Comparison of ENCODE assay signal across 8 mouse cellular contexts in the genomic region with DNA sequence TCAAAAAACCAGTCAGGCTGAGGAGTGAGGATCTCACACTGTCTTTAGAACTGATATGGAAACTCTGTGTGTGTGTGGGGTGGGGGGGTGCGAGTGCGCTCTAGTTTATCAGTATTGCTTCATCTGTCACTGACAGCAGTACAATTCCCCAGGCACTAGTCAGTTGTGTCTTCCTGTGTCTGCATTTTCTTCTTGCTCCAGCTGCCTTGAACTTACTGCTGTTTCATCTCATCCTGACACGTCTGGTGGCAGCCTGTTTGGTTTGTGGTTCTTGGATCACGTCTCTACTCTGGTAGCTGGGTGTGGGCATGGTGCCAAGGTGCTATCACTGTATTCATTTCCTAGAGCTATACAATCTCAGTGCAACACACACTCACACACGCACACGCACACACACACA.
DNase-seq lines count a peak whose midpoint lies in the region; ATAC-seq and TF ChIP-seq lines count a peak whose summit lies in the region.

No protein-coding gene starts in this region.

- H3K9ac ChIP-seq in forebrain, embryonic 15.5 days (replicated peaks) = no peak overlapping the region
- H3K9ac ChIP-seq in forebrain, embryonic 11.5 days (ENCODE audit: low read length) = no peak overlapping the region
- no peak overlapping the region for H3K9ac ChIP-seq in hindbrain, postnatal 0 days (replicated peaks; ENCODE audit: low read length)
- no peak overlapping the region for H3K9ac ChIP-seq in lung, embryonic 15.5 days

- TF ChIP-seq CTCF in C2C12 (IDR thresholded peaks at IDR 0.05; ENCODE audit: control insufficient read depth, insufficient read depth, insufficient read length) = no peak
- no peak for TF ChIP-seq CTCF in hindbrain, postnatal 0 days (IDR thresholded peaks at IDR 0.05; ENCODE audit: low read depth)

- no peaks in the 10 kb centered on the region for H3K9me3 ChIP-seq in forebrain, embryonic 15.5 days
- no peaks in the 10 kb centered on the region for H3K9me3 ChIP-seq in forebrain, embryonic 11.5 days (ENCODE audit: control insufficient read depth, low read length)
- no peaks in the 10 kb centered on the region for H3K9me3 ChIP-seq in hindbrain, postnatal 0 days (ENCODE audit: low read length)
- no peaks in the 10 kb centered on the region for H3K9me3 ChIP-seq in lung, embryonic 15.5 days

- no peak overlapping the region for H3ac ChIP-seq in C2C12 (ENCODE audit: control insufficient read depth, insufficient read length, low read depth)

- H3K4me2 ChIP-seq in forebrain, embryonic 15.5 days (replicated peaks) = no peak overlapping the region
- H3K4me2 ChIP-seq in forebrain, embryonic 11.5 days (ENCODE audit: low read depth, low read length, severe bottlenecking) = no peak overlapping the region
- H3K4me2 ChIP-seq in hindbrain, postnatal 0 days (ENCODE audit: low read depth, low read length) = no peak overlapping the region
- H3K4me2 ChIP-seq in lung, embryonic 15.5 days = no peak overlapping the region

- no peaks in the 10 kb centered on the region for H3K36me3 ChIP-seq in forebrain, embryonic 15.5 days
- no peaks in the 10 kb centered on the region for H3K36me3 ChIP-seq in forebrain, embryonic 11.5 days (ENCODE audit: control insufficient read depth, insufficient read depth, low read length)
- no peaks in the 10 kb centered on the region for H3K36me3 ChIP-seq in C2C12 (ENCODE audit: control insufficient read depth, insufficient read depth)
- no peaks in the 10 kb centered on the region for H3K36me3 ChIP-seq in hindbrain, postnatal 0 days (ENCODE audit: insufficient read depth, low read length)
- H3K36me3 ChIP-seq in lung, embryonic 15.5 days = no peaks in the 10 kb centered on the region

- WGBS in forebrain, embryonic 15.5 days = 56% methylated on average over 6 of the region's 6 CpGs
- 86% methylated on average over 6 of the region's 6 CpGs for WGBS in forebrain, embryonic 11.5 days
- WGBS in hindbrain, postnatal 0 days = 51% methylated on average over 6 of the region's 6 CpGs
- WGBS in lung, embryonic 15.5 days = 24% methylated on average over 6 of the region's 6 CpGs

- no peak overlapping the region for H3K4me3 ChIP-seq in forebrain, embryonic 15.5 days
- H3K4me3 ChIP-seq in forebrain, embryonic 11.5 days (ENCODE audit: low read depth, low read length) = no peak overlapping the region
- no peak overlapping the region for H3K4me3 ChIP-seq in C2C12 (ENCODE audit: insufficient read depth, poor library complexity, severe bottlenecking)
- no peak overlapping the region for H3K4me3 ChIP-seq in hindbrain, postnatal 0 days (ENCODE audit: low read length)
- no peak overlapping the region for H3K4me3 ChIP-seq in lung, embryonic 15.5 days

- ATAC-seq in forebrain, embryonic 15.5 days (replicated peaks) = 0 out of 2 replicates have a peak, but pooled peaks have one; percentile 32
- ATAC-seq in forebrain, embryonic 11.5 days (replicated peaks; ENCODE audit: low FRiP score) = no peak
- no peak for ATAC-seq in hindbrain, postnatal 0 days
- peak; percentile 86 for ATAC-seq in lung, embryonic 15.5 days (ENCODE audit: borderline replicate concordance, extremely low read depth, low FRiP score, low TSS enrichment)

- H3K27me3 ChIP-seq in forebrain, embryonic 15.5 days = no peaks in the 10 kb centered on the region
- no peaks in the 10 kb centered on the region for H3K27me3 ChIP-seq in forebrain, embryonic 11.5 days (ENCODE audit: control insufficient read depth, insufficient read depth, low read length)
- H3K27me3 ChIP-seq in C2C12 (ENCODE audit: control insufficient read depth, insufficient read depth, insufficient read length) = no peaks in the 10 kb centered on the region
- no peaks in the 10 kb centered on the region for H3K27me3 ChIP-seq in hindbrain, postnatal 0 days (ENCODE audit: insufficient read depth, low read length)
- H3K27me3 ChIP-seq in lung, embryonic 15.5 days = peaks cover 5% of the 10 kb centered on the region; the same call in 1 of the 2 replicates

- peaks cover 11% of the 10 kb centered on the region for H3K4me1 ChIP-seq in forebrain, embryonic 15.5 days
- H3K4me1 ChIP-seq in forebrain, embryonic 11.5 days (replicated peaks; ENCODE audit: control insufficient read depth, insufficient read depth, low read length) = peaks cover 9% of the 10 kb centered on the region; the same call in 1 of the 2 replicates
- 0 out of 2 replicates have a peak, but pooled peaks cover 20% of the 10 kb centered on the region for H3K4me1 ChIP-seq in hindbrain, postnatal 0 days (ENCODE audit: insufficient read depth, low read length)
- peaks cover 40% of the 10 kb centered on the region for H3K4me1 ChIP-seq in lung, embryonic 15.5 days

- no peak for DNase-seq in forebrain, embryonic 11.5 days (ENCODE audit: low spot score)
- DNase-seq in cerebellum, postnatal 10 days = peak; percentile 71 to 77
- DNase-seq in hindbrain, postnatal 0 days (ENCODE audit: low spot score) = peak; percentile 23
- DNase-seq in gastrocnemius, postnatal 4 days (ENCODE audit: low spot score in 2 of 2) = no peak
- no peak for DNase-seq in layer of hippocampus, postnatal 14 days (ENCODE audit: low spot score in 2 of 2)

- peaks cover 2% of the 10 kb centered on the region for H3K79me3 ChIP-seq in C2C12 (ENCODE audit: low read depth)

- H3K79me2 ChIP-seq in C2C12 (ENCODE audit: control insufficient read depth, insufficient read depth) = peaks cover 20% of the 10 kb centered on the region

- no peak overlapping the region for H3K27ac ChIP-seq in forebrain, embryonic 15.5 days (replicated peaks)
- no peak overlapping the region for H3K27ac ChIP-seq in forebrain, embryonic 11.5 days (ENCODE audit: low read depth, low read length)
- H3K27ac ChIP-seq in hindbrain, postnatal 0 days = no peak overlapping the region
- peak overlapping the region; percentile 44 for H3K27ac ChIP-seq in lung, embryonic 15.5 days

TF ChIP-seq in C2C12, 6 proteins besides CTCF, POLR2A, EP300 and RAD21:
- TF ChIP-seq MYOG (IDR thresholded peaks at IDR 0.05; ENCODE audit: control insufficient read depth, extremely low read depth, insufficient read length) (no peak), MAX (IDR thresholded peaks at IDR 0.05) (no peak), MYOD1 (IDR thresholded peaks at IDR 0.05; ENCODE audit: control insufficient read depth, insufficient read length, low read depth) (peak; percentile 23), FOSL1 (IDR thresholded peaks at IDR 0.05; ENCODE audit: insufficient read depth, low read length, poor library complexity, severe bottlenecking) (no peak), USF1 (IDR thresholded peaks at IDR 0.05; ENCODE audit: low read depth) (no peak), CEBPB (IDR thresholded peaks at IDR 0.05; ENCODE audit: low read depth) (peak; percentile 66)

Comparison
In these comparisons a context has a peak if more than half of its experiments do, and no peak if none do; other contexts are left out.
1. ATAC-seq: peak in forebrain, embryonic 15.5 days (single experiment) and lung, embryonic 15.5 days (single experiment); none in forebrain, embryonic 11.5 days (single experiment) and hindbrain, postnatal 0 days (single experiment).
2. DNase-seq: peak in cerebellum, postnatal 10 days (2 of 2) and hindbrain, postnatal 0 days (single experiment); none in forebrain, embryonic 11.5 days (single experiment), gastrocnemius, postnatal 4 days (0 of 2) and layer of hippocampus, postnatal 14 days (0 of 2).